Mouse (Mus musculus) limb, embryonic 11.5 days (tissue): ENCODE results near the gene Stk26. TPM values are rescaled to one million over a fixed set of nuclear protein-coding genes. Genes with fewer than 3 reads are reported as not detected.

Experiments used
- ATAC-seq: fragments of 200-750 bp; cut with Nextera tagmentation; 2 replicates; pipeline ENCODE4 v1.8.0; 2017; ENCODE audit warnings: low read depth; ENCODE audit not compliant: insufficient number of reproducible peaks, low FRiP score, low TSS enrichment
- DNase-seq: peaks from one replicate; pipeline ENCODE4 v3.0.0-alpha.2; 2015; ENCODE audit warnings: low spot score
- H3K27ac ChIP-seq: fragments of 300-500 bp; sonication (generic); replicated peaks from 2 replicates; pipeline ENCODE4 v1.5.1; 2014; ENCODE audit warnings: low read depth, mild to moderate bottlenecking, low read length
- H3K27me3 ChIP-seq: fragments of 300-500 bp; sonication (generic); 2 replicates; pipeline ENCODE4 v1.6.1; 2014; ENCODE audit warnings: mild to moderate bottlenecking, low read length, mixed read lengths; ENCODE audit not compliant: control insufficient read depth, insufficient read depth
- H3K36me3 ChIP-seq: fragments of 300-500 bp; sonication (generic); 2 replicates; pipeline ENCODE4 v1.6.1; 2014; ENCODE audit warnings: mild to moderate bottlenecking, low read length, moderate library complexity, mixed read lengths; ENCODE audit not compliant: control insufficient read depth, insufficient read depth
- H3K4me1 ChIP-seq: fragments of 300-500 bp; sonication (generic); 2 replicates; pipeline ENCODE4 v1.6.1; 2014; ENCODE audit warnings: low read length, mixed read lengths; ENCODE audit not compliant: control insufficient read depth, insufficient read depth
- H3K4me2 ChIP-seq: fragments of 300-500 bp; sonication (generic); 2 replicates; pipeline ENCODE4 v1.6.1; 2014; ENCODE audit warnings: low read depth, mild to moderate bottlenecking, moderate library complexity; ENCODE audit not compliant: severe bottlenecking
- H3K4me3 ChIP-seq: fragments of 300-500 bp; sonication (generic); 2 replicates; pipeline ENCODE4 v1.5.1; 2014; ENCODE audit warnings: low read depth, low read length
- H3K9ac ChIP-seq: fragments of 300-500 bp; sonication (generic); 2 replicates; pipeline ENCODE4 v1.6.1; 2014; ENCODE audit warnings: mild to moderate bottlenecking, low read length
- H3K9me3 ChIP-seq: fragments of 300-500 bp; sonication (generic); 2 replicates; pipeline ENCODE4 v1.6.1; 2016; ENCODE audit warnings: low read length; ENCODE audit not compliant: control insufficient read depth
- WGBS: fragments of 180-500 bp; shearing (Covaris S2); extraction: QIAGEN DNeasy Blood & Tissue Kit; methylation state at CpG from one replicate; pipeline ENCODE4 v1.1.7; 2014; 5-methylcytosine and 5-hydroxymethylcytosine counted together
- polyA plus RNA-seq: library from polyadenylated mRNA; unstranded; fragments of >200 nt; fragmentation: Nextera tagmentation; extraction: Ambion mirVana; gene quantifications from 2 replicates; pipeline ENCODE4 v1.2.1, GENCODE M21; 2014

The Stk26 gene
- polyA plus RNA-seq, 1 experiment from 2014 or later = 14.1 TPM

DNA sequence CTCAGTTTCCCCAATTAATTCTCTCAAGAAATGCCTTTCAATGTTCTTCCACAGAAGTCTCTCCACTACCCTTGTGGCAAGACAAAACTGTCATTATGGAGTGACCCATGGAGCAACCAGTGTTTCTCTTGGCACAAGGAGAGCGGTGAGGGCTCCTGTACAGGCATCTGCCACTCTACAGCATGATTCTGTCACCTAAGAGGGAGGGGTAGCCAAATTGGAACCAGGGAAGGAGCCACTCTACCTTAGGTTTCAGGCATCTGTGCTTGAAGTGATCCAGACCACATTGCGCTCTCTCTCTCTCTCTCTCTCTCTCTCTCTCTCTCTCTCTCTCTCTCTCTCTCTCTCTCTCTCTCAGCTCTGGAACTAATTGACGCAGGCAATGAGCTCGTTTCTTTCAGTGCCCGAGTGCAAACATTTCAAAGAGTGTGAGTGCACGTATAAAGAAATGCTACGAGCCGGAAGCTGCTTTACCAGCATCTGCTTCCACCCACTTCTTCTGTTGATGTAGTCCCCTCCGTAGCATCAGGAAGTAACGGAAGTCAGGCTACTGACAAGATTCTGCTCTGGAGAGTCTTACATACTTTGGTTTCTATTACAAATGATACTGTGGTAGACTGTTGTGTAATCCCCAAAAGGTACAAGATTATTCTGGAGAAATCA, 4.7 kb upstream of the Stk26 start:
- no peak overlapping the region for H3K4me3 ChIP-seq
- no peak overlapping the region for H3K4me2 ChIP-seq
- ATAC-seq (no peak), DNase-seq (no peak)
- no peaks in the 10 kb centered on the region for H3K27me3 ChIP-seq
- H3K9ac ChIP-seq = no peak overlapping the region
- H3K9me3 ChIP-seq = no peaks in the 10 kb centered on the region
- no peaks in the 10 kb centered on the region for H3K4me1 ChIP-seq
- 43% methylated on average over 10 of the region's 10 CpGs for WGBS
- no peak overlapping the region for H3K27ac ChIP-seq
- no peaks in the 10 kb centered on the region for H3K36me3 ChIP-seq

DNA sequence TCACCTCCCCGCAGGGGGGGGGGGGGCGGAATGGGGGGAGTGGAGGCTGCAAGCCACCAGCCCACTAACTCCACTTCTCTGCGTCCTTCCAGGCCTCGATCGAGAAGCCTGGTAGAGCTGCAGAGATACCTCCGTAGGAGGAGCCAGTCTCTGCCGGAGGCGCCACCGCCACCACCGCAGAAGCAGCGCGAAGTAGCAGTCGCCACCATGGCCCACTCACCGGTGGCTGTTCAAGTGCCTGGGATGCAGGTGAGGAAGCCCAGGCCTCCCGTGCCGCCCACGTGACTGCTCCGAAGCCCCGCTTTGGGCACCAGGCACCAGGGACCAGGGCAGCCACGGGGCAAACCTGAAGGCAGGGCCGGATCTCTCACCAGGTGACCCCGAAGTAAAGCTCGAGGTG, 740 bp downstream of the Stk26 start:
- Histone ChIP-seq H3K27ac (no peak overlapping the region; the same call in 1 of the 2 replicates), H3K9me3 (no peaks in the 10 kb centered on the region), H3K27me3 (no peaks in the 10 kb centered on the region), H3K36me3 (no peaks in the 10 kb centered on the region), H3K9ac (peak overlapping the region; percentile 52), H3K4me2 (peak overlapping the region; percentile 51), H3K4me1 (no peaks in the 10 kb centered on the region), H3K4me3 (peak overlapping the region; percentile 52)
- ATAC-seq = peak; percentile 51; the same call in 1 of the 2 replicates
- DNase-seq = peak; percentile 51
- WGBS = 19% methylated on average over 20 of the region's 23 CpGs

DNA sequence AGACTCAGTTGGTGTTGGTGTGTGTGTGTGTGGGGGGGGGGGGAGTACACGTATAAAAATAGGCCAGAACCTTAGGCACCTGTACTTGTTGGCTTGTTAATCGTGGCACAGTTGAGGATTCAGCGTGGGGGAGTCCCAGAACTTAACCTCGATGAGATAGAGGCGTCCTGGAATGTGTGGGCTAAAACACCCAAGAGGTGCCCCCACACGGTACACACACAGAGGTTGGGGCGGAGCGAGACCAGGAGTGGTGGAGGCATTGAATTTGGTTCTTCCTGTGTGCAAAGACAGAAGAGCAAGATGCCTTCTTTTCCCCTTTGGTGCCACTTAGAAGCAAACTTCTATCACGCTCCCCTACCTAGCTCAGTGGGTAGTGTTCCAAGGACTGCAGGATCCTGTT, 1.2 kb downstream of the Stk26 start:
- no peaks in the 10 kb centered on the region for H3K4me1 ChIP-seq
- H3K4me2 ChIP-seq = peak overlapping the region; percentile 51
- H3K27ac ChIP-seq = no peak overlapping the region
- H3K36me3 ChIP-seq = no peaks in the 10 kb centered on the region
- 45% methylated on average over 9 of the region's 9 CpGs for WGBS
- no peaks in the 10 kb centered on the region for H3K27me3 ChIP-seq
- no peak for ATAC-seq
- peak overlapping the region; percentile 52 for H3K4me3 ChIP-seq
- peak overlapping the region; percentile 52; the same call in 1 of the 2 replicates for H3K9ac ChIP-seq
- no peak for DNase-seq
- no peaks in the 10 kb centered on the region for H3K9me3 ChIP-seq

DNA sequence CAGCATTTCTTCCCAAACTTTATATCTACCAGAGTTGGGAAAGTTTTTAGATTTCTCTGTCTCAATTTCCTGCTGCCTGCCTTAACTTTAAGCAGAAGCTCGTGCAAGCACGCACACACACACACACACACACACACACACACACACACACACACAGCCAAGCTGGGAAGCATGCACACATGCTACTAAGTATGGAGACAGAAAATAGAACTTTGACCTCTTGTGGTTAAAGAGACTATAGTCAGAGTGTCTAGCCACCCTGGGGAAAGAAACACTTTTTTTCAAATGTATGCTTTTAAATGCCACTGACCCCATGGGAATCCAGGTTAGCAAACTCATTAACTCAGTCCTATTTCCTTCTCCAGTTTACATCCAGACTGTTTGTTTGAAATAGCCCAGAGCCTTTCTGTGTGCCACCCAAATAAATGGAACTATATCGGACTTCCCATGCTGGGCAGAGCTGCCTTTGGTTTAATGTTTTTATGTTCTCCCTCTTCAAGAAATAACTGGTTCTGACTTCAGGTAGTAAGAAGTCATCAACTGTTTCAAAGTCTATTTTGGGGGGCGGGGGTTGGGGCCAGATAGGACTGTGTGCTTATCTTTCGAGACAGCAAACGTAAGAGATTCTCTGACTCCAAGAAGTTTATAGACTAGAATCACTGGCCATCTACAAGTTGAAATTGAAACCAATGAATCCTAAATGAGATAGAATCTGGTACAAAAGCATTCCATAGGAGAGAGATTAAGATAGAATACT, 9.8 kb downstream of the Stk26 start:
- ATAC-seq = 0 out of 2 replicates have a peak, but pooled peaks have one; percentile 47
- Histone ChIP-seq H3K27ac (no peak overlapping the region), H3K4me1 (no peaks in the 10 kb centered on the region), H3K9ac (no peak overlapping the region), H3K4me3 (no peak overlapping the region), H3K36me3 (no peaks in the 10 kb centered on the region), H3K27me3 (no peaks in the 10 kb centered on the region), H3K4me2 (no peak overlapping the region), H3K9me3 (no peaks in the 10 kb centered on the region)
- WGBS = 70% methylated on average over 6 of the region's 6 CpGs
- DNase-seq = no peak

DNA sequence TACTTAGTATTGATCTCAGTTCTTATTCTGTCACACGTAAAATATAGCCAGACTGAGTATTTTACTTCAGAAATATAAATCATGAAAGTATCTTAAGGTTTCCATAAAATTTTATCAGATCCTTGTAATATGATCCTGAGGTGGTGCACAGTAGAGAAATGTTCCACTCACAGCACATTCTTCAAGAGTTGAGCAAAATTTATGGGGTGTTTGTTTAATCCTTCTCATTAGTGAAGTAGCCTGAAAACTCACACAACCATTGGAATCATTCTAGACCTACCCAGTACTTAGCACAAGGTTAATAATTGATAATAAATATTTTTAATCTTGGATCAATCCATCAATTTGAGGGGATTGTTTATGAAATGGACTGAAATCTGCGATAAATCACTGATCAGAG, 22.9 kb downstream of the Stk26 start:
- 26% methylated on average over 2 of the region's 2 CpGs for WGBS
- ATAC-seq (peak; percentile 62; the same call in 1 of the 2 replicates), DNase-seq (no peak)
- no peak overlapping the region for H3K27ac ChIP-seq
- H3K4me3 ChIP-seq = no peak overlapping the region
- no peaks in the 10 kb centered on the region for H3K36me3 ChIP-seq
- H3K4me1 ChIP-seq = no peaks in the 10 kb centered on the region
- no peak overlapping the region for H3K9ac ChIP-seq
- H3K4me2 ChIP-seq = no peak overlapping the region
- no peaks in the 10 kb centered on the region for H3K9me3 ChIP-seq
- H3K27me3 ChIP-seq = no peaks in the 10 kb centered on the region

DNA sequence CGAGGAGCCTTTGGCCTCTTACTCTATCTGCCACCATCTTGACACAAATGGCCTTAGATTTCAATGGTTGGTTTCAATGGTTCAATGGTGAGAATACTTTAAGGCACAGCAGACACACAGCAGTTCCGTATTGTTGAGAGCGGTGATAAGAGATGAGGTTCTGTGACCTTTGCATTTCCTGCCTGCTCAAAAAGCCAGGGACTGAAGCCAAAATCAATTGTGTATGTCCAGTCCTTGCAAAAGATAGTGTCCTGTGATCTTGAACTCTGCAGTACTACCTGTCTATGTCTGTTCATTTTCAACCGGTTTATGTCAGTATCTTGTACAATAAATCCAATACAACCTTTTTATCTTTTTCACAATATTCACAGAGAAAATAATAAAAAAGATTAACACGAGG, 23.9 kb downstream of the Stk26 start:
- H3K4me1 ChIP-seq = no peaks in the 10 kb centered on the region
- DNase-seq (no peak), ATAC-seq (no peak)
- no peak overlapping the region for H3K9ac ChIP-seq
- H3K9me3 ChIP-seq = no peaks in the 10 kb centered on the region
- H3K27ac ChIP-seq = no peak overlapping the region
- H3K4me2 ChIP-seq = no peak overlapping the region
- H3K4me3 ChIP-seq = no peak overlapping the region
- H3K36me3 ChIP-seq = no peaks in the 10 kb centered on the region
- H3K27me3 ChIP-seq = no peaks in the 10 kb centered on the region
- 79% methylated on average over 5 of the region's 5 CpGs for WGBS

DNA sequence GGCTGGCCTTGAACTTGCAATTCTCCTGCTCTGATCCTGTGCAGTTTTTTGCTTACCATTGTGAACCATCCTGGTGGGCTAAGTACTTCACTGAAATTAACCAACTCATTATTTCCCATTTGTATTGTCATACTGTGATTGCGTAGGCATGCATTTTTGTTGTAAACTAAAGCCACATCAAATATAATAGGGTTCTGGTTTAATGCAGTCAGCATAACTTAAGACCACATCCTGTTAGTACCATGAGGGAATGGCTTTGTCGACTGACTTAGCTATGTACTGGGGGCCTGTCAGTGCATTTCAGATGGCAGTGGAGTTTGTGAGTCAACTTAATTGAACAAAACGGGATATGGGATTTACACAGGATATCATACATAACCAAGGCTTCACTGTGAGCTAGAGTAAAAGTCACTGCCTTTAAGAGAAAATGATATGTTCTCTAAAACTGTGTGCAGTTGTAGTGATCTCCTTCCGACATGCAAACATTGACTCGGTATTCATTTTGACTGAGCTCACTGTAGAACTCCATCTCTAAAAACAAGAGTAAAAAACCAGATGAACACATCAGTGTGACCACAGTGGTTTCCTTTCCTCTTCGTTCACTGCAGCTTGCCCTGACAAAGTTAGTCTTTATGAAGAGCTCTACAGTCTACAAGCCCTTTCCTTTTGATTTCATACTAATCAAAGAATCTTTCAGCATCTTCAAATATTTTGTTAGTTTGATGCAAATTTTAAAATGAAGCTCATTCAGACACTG, 33.6 kb downstream of the Stk26 start:
- Histone ChIP-seq H3K4me3 (no peak overlapping the region), H3K4me1 (no peaks in the 10 kb centered on the region), H3K4me2 (no peak overlapping the region), H3K27ac (no peak overlapping the region), H3K36me3 (no peaks in the 10 kb centered on the region), H3K9ac (no peak overlapping the region), H3K27me3 (no peaks in the 10 kb centered on the region), H3K9me3 (no peaks in the 10 kb centered on the region)
- DNase-seq (no peak), ATAC-seq (no peak)
- WGBS = 76% methylated on average over 6 of the region's 6 CpGs

DNA sequence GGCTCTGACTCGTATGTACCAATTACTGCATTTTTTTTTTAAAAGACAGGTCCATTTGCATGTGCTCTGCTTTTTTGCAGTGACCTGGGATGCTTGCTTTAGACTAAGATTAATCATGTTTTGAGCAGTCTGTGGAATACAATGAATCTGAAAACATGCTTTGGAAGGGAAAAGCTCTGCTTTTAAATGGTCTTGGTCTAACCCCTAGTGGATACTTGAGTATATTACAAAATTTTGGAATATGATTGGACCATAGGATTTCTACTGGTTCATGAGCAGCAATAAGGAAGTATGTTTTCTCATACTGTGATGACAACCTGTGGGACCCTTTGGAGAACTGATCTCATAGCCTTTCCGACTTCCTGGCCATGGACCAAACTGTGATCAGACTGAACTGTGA, 47.2 kb downstream of the Stk26 start:
- H3K4me1 ChIP-seq = no peaks in the 10 kb centered on the region
- no peaks in the 10 kb centered on the region for H3K27me3 ChIP-seq
- no peak overlapping the region for H3K4me2 ChIP-seq
- H3K36me3 ChIP-seq = no peaks in the 10 kb centered on the region
- no peaks in the 10 kb centered on the region for H3K9me3 ChIP-seq
- DNase-seq = no peak
- no peak overlapping the region for H3K9ac ChIP-seq
- H3K4me3 ChIP-seq = no peak overlapping the region
- H3K27ac ChIP-seq = no peak overlapping the region
- no peak for ATAC-seq
- WGBS = 78% methylated on average over 2 of the region's 2 CpGs
